Mouse (Mus musculus) MEL (cell line): ENCODE measurements around the gene Pak2. TPM values are rescaled to one million over a fixed set of nuclear protein-coding genes. Genes with fewer than 3 reads are reported as not detected.
"Not testable (repeated sequence)": the region's sequence is repeated elsewhere in the genome, so short reads cannot be mapped to it uniquely, and the experiment has no call there.

Experiments used
- DNase-seq: peaks from one replicate; pipeline ENCODE4 v3.0.0; 2011; ENCODE audit warnings: low read depth, low spot score
- H3K27ac ChIP-seq: 2 replicates; pipeline ENCODE4 v1.5.1; 2012; ENCODE audit warnings: low read depth, mild to moderate bottlenecking, control low read depth, low read length, moderate library complexity; ENCODE audit not compliant: control insufficient read depth
- H3K27me3 ChIP-seq, 2 experiments: fragments of 150-350 bp in 1 of 2; sonication (generic) in 1 of 2; 2 replicates each; pipeline ENCODE4 v1.6.1; 2012; ENCODE audit warnings: low read length in 2 of 2, mild to moderate bottlenecking in 2 of 2, improper control_type of control experiment in 1 of 2, moderate library complexity in 1 of 2; ENCODE audit not compliant: insufficient read depth in 2 of 2, control insufficient read depth in 1 of 2
- H3K36me3 ChIP-seq, 2 experiments: 2 replicates each; pipeline ENCODE4 v1.6.1; 2012 to 2014; ENCODE audit warnings: low read length in 2 of 2, improper control_type of control experiment in 1 of 2, inconsistent platforms in 1 of 2, mild to moderate bottlenecking in 1 of 2; ENCODE audit not compliant: insufficient read depth in 2 of 2, control insufficient read depth in 1 of 2
- H3K4me1 ChIP-seq, 2 experiments: fragments of 150-350 bp in 1 of 2; sonication (generic) in 1 of 2; 2 replicates each; pipeline ENCODE4 v1.6.1; 2012; ENCODE audit warnings: low read length in 2 of 2, improper control_type of control experiment in 1 of 2, mild to moderate bottlenecking in 1 of 2; ENCODE audit not compliant: insufficient read depth in 2 of 2, control insufficient read depth in 1 of 2
- H3K4me3 ChIP-seq, 2 experiments: fragments of 150-350 bp in 1 of 2; sonication (generic) in 1 of 2; 2 replicates each; pipeline ENCODE4 v1.5.1; 2012; ENCODE audit warnings: low read depth in 2 of 2, low read length in 2 of 2, mild to moderate bottlenecking in 2 of 2, moderate library complexity in 2 of 2, control low read depth in 1 of 2, improper control_type of control experiment in 1 of 2; ENCODE audit not compliant: control insufficient read depth in 1 of 2, insufficient read depth in 1 of 2
- H3K79me2 ChIP-seq: 2 replicates; pipeline ENCODE4 v1.6.1; 2012; ENCODE audit warnings: mild to moderate bottlenecking, low read length, moderate library complexity; ENCODE audit not compliant: control insufficient read depth, poor library complexity, insufficient read depth
- H3K9ac ChIP-seq: 2 replicates; pipeline ENCODE4 v1.6.1; 2012; ENCODE audit warnings: low read depth, mild to moderate bottlenecking, control low read depth, low read length, moderate library complexity; ENCODE audit not compliant: control insufficient read depth, poor library complexity, severe bottlenecking
- H3K9me3 ChIP-seq: fragments of 150-350 bp; sonication (generic); replicated peaks from 2 replicates; pipeline ENCODE4 v1.6.1; 2012; ENCODE audit warnings: mild to moderate bottlenecking, low read length, improper control_type of control experiment, moderate library complexity; ENCODE audit not compliant: insufficient read depth
- BHLHE40 ChIP-seq: IDR thresholded peaks from 2 replicates; pipeline ENCODE4 v1.6.1; 2012; ENCODE audit warnings: low read depth, mild to moderate bottlenecking, inconsistent platforms, low read length, improper control_type of control experiment, borderline replicate concordance
- E2F4 ChIP-seq: IDR thresholded peaks from 2 replicates; pipeline ENCODE4 v1.6.1; 2011; ENCODE audit warnings: low read depth, low read length, improper control_type of control experiment, borderline replicate concordance
- ELF1 ChIP-seq: IDR thresholded peaks from 2 replicates; pipeline ENCODE4 v1.6.1; 2014; ENCODE audit warnings: low read depth, mild to moderate bottlenecking, inconsistent platforms, low read length, improper control_type of control experiment, moderate library complexity
- ETS1 ChIP-seq: IDR thresholded peaks from 2 replicates; pipeline ENCODE4 v1.6.1; 2012; ENCODE audit warnings: low read depth, mild to moderate bottlenecking, inconsistent platforms, low read length, improper control_type of control experiment, moderate library complexity
- GABPA ChIP-seq: IDR thresholded peaks from 2 replicates; pipeline ENCODE4 v1.6.1; 2012; ENCODE audit warnings: low read depth, mild to moderate bottlenecking, inconsistent platforms, low read length, improper control_type of control experiment, moderate library complexity
- KAT2A ChIP-seq: conservative IDR thresholded peaks from 2 replicates; pipeline ENCODE4 v1.6.1; 2012; ENCODE audit warnings: low read depth, low read length, improper control_type of control experiment, inconsistent platforms
- MAFK ChIP-seq: IDR thresholded peaks from 2 replicates; pipeline ENCODE4 v1.6.1; 2011; ENCODE audit warnings: low read depth, mild to moderate bottlenecking, low read length, improper control_type of control experiment, borderline replicate concordance
- MAX ChIP-seq: IDR thresholded peaks from 2 replicates; pipeline ENCODE4 v1.6.1; 2011; ENCODE audit warnings: low read length, improper control_type of control experiment
- MAZ ChIP-seq: IDR thresholded peaks from 2 replicates; pipeline ENCODE4 v1.6.1; 2012; ENCODE audit warnings: low read depth, mild to moderate bottlenecking, inconsistent platforms, low read length, improper control_type of control experiment
- MEF2A ChIP-seq: IDR thresholded peaks from 2 replicates; pipeline ENCODE4 v1.6.1; 2014; ENCODE audit warnings: low read depth, mild to moderate bottlenecking, inconsistent platforms, low read length, improper control_type of control experiment; ENCODE audit not compliant: poor library complexity, insufficient replicate concordance, severe bottlenecking; ENCODE audit errors: extremely low read depth
- MXI1 ChIP-seq: IDR thresholded peaks from 2 replicates; pipeline ENCODE4 v1.6.1; 2011; ENCODE audit warnings: mild to moderate bottlenecking, low read depth, low read length, improper control_type of control experiment
- MYC ChIP-seq: IDR thresholded peaks from 2 replicates; pipeline ENCODE4 v1.6.1; 2011; ENCODE audit warnings: low read depth, mild to moderate bottlenecking, low read length, improper control_type of control experiment, moderate library complexity
- NRF1 ChIP-seq: IDR thresholded peaks from 2 replicates; pipeline ENCODE4 v1.6.1; 2014; ENCODE audit warnings: low read depth, mild to moderate bottlenecking, inconsistent platforms, low read length, improper control_type of control experiment, moderate library complexity; ENCODE audit not compliant: poor library complexity, insufficient read depth, severe bottlenecking
- POLR2A ChIP-seq, 2 experiments: IDR thresholded peaks; 2 replicates each; pipeline ENCODE4 v1.6.1; 2011 to 2012; ENCODE audit warnings: low read length in 2 of 2, mild to moderate bottlenecking in 2 of 2, control low read depth in 1 of 2, improper control_type of control experiment in 1 of 2, low read depth in 1 of 2, moderate library complexity in 1 of 2; ENCODE audit not compliant: control insufficient read depth in 1 of 2, insufficient read depth in 1 of 2, poor library complexity in 1 of 2
- TCF12 ChIP-seq: IDR thresholded peaks from 2 replicates; pipeline ENCODE4 v1.6.1; 2014; ENCODE audit warnings: low read depth, mild to moderate bottlenecking, inconsistent platforms, low read length, improper control_type of control experiment, moderate library complexity
- UBTF ChIP-seq: IDR thresholded peaks from 2 replicates; pipeline ENCODE4 v1.6.1; 2012; ENCODE audit warnings: low read depth, mild to moderate bottlenecking, inconsistent platforms, low read length, improper control_type of control experiment, moderate library complexity, borderline replicate concordance; ENCODE audit not compliant: insufficient read depth
- USF1 ChIP-seq: IDR thresholded peaks from 2 replicates; pipeline ENCODE4 v1.6.1; 2014; ENCODE audit warnings: low read depth, mild to moderate bottlenecking, inconsistent platforms, low read length, improper control_type of control experiment, moderate library complexity
- ZKSCAN1 ChIP-seq: IDR thresholded peaks from 2 replicates; pipeline ENCODE4 v1.6.1; 2012; ENCODE audit warnings: low read depth, mild to moderate bottlenecking, inconsistent platforms, low read length, improper control_type of control experiment, moderate library complexity
- ZNF384 ChIP-seq: IDR thresholded peaks from 2 replicates; pipeline ENCODE4 v1.6.1; 2012; ENCODE audit warnings: low read depth, mild to moderate bottlenecking, inconsistent platforms, low read length, improper control_type of control experiment
- polyA plus RNA-seq, 2 experiments: library from polyadenylated mRNA; stranded (reverse) in 1 of 2; unstranded in 1 of 2; fragments of >175 nt in 1 of 2; fragments of >200 nt in 1 of 2; gene quantifications; 2 replicates each; pipeline versions ENCODE4 v1.2.1 to v1.2.4; 2012; ENCODE audit warnings: low replicate concordance in 2 of 2, low read depth in 1 of 2; ENCODE audit not compliant: insufficient read length in 2 of 2, insufficient read depth in 1 of 2, missing spikeins in 1 of 2
- total RNA-seq: library from RNA; depleted of rRNA; stranded (reverse); fragments of 300-350 nt; gene quantifications from 2 replicates; pipeline ENCODE4 v1.2.3, GENCODE M21; 2012

Pak2 gene
- total and polyA plus RNA-seq, 3 experiments = 23.0 to 67.2 (median 34.1) TPM

DNA sequence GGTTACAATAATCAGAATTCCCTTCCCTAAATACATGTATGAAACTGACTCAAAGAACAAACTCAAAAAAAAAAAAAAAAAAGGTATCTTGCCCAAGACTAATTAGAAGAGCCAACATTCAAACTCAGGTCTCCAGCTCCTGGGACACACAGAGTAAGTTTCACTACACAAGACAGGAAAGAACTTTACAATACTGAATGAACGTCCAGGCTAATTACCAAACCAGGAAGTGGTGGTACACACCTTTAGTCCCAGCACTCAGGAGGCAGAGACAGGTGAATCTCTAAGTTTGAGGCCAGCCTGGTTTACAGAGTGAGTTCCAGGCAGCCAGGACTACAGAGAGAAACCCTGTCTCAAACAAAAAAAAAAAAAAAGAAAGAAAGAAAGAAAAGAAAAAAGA is 3.4 kb downstream of the Pak2 start:
- Histone ChIP-seq H3K79me2 (peaks cover 67% of the 10 kb centered on the region), H3K9ac (0 out of 2 replicates have a peak overlapping the region, but pooled peaks have one; percentile 9), H3K9me3 (no peaks in the 10 kb centered on the region; the same call in 1 of the 2 replicates), H3K4me1 (peaks cover 17 to 18% of the 10 kb centered on the region in 2 experiments), H3K27me3 (no peaks in the 10 kb centered on the region), H3K4me3 (no peak overlapping the region), H3K27ac (no peak overlapping the region), H3K36me3 (peaks cover 0 to 35% of the 10 kb centered on the region in 2 experiments; a peak in 3 of 4 replicates)
- TF ChIP-seq ELF1 (0 out of 2 replicates have a peak, but pooled peaks have one; percentile 20), E2F4 (no peak), ZNF384 (peak; percentile 58), ETS1 (no peak)
- no peak for DNase-seq

DNA sequence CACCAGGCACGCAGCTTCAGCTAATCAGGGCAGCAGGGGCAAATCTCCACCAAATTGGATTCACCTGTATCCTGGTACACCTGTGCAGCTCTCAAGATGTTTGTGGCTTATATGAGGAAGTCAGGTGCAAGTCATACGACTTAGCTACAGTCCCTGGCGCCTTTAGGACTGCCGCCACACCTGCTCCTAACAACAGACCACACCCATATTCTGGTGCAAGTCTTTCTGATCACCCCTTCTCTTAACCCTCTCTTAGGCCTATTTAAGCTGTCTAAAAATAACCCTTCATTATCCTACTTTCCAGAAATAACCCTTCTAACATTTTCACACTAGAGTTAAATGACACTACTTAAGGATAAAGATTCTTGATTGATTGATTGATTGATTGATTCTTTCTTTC is 9.1 kb downstream of the Pak2 start:
- not testable (repeated sequence) for H3K4me3 ChIP-seq, H3K27ac ChIP-seq, H3K9ac ChIP-seq, DNase-seq, H3K9me3 ChIP-seq, H3K27me3 ChIP-seq
- Histone ChIP-seq H3K4me1 (peaks cover 17 to 25% of the 10 kb centered on the region in 2 experiments), H3K79me2 (peaks cover 78% of the 10 kb centered on the region), H3K36me3 (peaks cover 0 to 32% of the 10 kb centered on the region in 2 experiments)

DNA sequence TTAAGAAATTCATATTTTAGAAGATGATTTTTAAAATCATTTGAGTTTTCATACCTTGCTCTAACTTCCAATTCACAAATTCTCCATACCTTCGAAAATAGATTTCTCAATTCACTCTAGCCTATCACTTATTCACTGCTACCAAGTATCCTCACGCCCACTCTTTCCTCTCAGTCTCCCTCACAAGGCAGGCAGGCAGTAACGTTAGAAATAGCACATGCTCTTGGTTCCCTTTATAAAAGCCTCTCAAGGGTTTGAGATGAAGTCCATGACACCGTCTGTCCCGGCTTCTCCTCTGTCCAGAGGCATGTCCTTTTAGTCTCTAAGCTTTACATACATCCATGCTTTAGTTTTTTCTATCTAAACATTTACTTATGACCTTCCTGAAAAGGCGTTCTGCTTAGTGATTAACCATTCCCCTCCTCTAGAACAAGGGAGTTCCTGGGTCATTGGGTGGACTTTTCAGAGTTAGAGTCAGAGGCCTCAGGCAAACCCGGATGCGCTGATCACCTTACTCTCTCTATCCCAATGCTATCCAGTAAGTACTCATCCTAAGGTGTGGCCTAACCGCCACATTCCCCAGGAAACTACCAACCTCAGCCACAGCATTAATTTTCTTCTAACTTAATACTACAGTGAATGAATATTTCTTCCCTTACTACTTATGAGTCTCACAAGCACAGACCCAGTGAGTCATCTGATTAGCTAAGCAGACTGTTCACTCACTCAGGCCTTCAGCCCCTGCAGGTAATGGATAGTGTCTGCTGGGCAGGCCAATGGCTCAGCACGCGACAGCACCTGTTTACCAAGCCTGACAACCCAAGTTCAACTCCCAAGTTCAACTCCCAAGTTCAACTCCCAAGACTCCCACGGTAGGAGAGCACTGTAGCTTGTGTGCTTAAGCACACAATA is 10.5 kb downstream of the Pak2 start:
- Histone ChIP-seq H3K36me3 (peaks cover 0 to 38% of the 10 kb centered on the region in 2 experiments), H3K4me1 (peaks cover 21 to 30% of the 10 kb centered on the region in 2 experiments), H3K27me3 (no peaks in the 10 kb centered on the region), H3K27ac (peak overlapping the region; percentile 7; the same call in 1 of the 2 replicates), H3K79me2 (peaks cover 76% of the 10 kb centered on the region), H3K9ac (no peak overlapping the region), H3K4me3 (no peak overlapping the region), H3K9me3 (no peaks in the 10 kb centered on the region; the same call in 1 of the 2 replicates)
- TF ChIP-seq NRF1 (no peak), MAFK (no peak), MEF2A (no peak), USF1 (no peak), POLR2A (IDR thresholded peaks at IDR 0.05; ENCODE audit: control insufficient read depth in 1 of 2, insufficient read depth in 1 of 2, low read depth in 1 of 2, low read length in 2 of 2, poor library complexity in 1 of 2) (no peak), KAT2A (no peak), TCF12 (no peak), MYC (0 out of 2 replicates have a peak, but pooled peaks have one; percentile 21), GABPA (no peak), MXI1 (no peak), ZKSCAN1 (no peak), UBTF (no peak), MAZ (no peak), MAX (peak; percentile 49), BHLHE40 (no peak)
- peak; percentile 39 for DNase-seq
